Mouse (Mus musculus) lung, embryonic 15.5 days (tissue): ENCODE measurements around the gene Eif5. TPM values are rescaled to one million over a fixed set of nuclear protein-coding genes. Genes with fewer than 3 reads are reported as not detected.

Source experiments
- polyA plus RNA-seq: library from polyadenylated mRNA; unstranded; fragments of >200 nt; fragmentation: Nextera tagmentation; extraction: Ambion mirVana; gene quantifications from 2 replicates; pipeline ENCODE4 v1.2.1, GENCODE M21; 2015

Eif5 gene
- polyA plus RNA-seq, 1 experiment from 2014 or later: 471 TPM

Other genes with a start within 250 kb of the Eif5 start
- 31.8 and 32.2 TPM in 2 replicates for gene Cdc42bpb, start 160.3 kb upstream of the Eif5 start, polyA plus RNA-seq
- 0.50 and 0.93 TPM in 2 replicates for gene Lbhd2, start 131.2 kb upstream of the Eif5 start, polyA plus RNA-seq
- gene Exoc3l4, start 121.0 kb upstream of the Eif5 start, polyA plus RNA-seq: 11.7 and 13.5 TPM in 2 replicates
- 4.3 and 4.5 TPM in 2 replicates for gene Tnfaip2, start 95.5 kb upstream of the Eif5 start, polyA plus RNA-seq
- 7.0 and 7.1 TPM in 2 replicates for gene Gm266, start 52.2 kb upstream of the Eif5 start, polyA plus RNA-seq
- 34.0 and 34.8 TPM in 2 replicates for gene Mark3, start 36.5 kb downstream of the Eif5 start, polyA plus RNA-seq
- gene Ckb, start 134.3 kb downstream of the Eif5 start, polyA plus RNA-seq: 252 and 268 TPM in 2 replicates
- 11.1 and 13.7 TPM in 2 replicates for gene Trmt61a, start 140.1 kb downstream of the Eif5 start, polyA plus RNA-seq
- 49.4 and 52.2 TPM in 2 replicates for gene Bag5, start 175.2 kb downstream of the Eif5 start, polyA plus RNA-seq
- gene Apopt1, start 175.2 kb downstream of the Eif5 start, polyA plus RNA-seq: 43.7 and 47.9 TPM in 2 replicates
- gene Klc1, start 220.8 kb downstream of the Eif5 start, polyA plus RNA-seq: 89.8 and 95.9 TPM in 2 replicates